In genomic region chr6:53815691-53816090, GRCm38 (mm10) we compare ENCODE assay signal across 21 mouse cellular contexts. TPM values are rescaled to one million over a fixed set of nuclear protein-coding genes. Genes with fewer than 3 reads are reported as not detected.
DNase-seq lines count a peak whose midpoint lies in the region; ATAC-seq and TF ChIP-seq lines count a peak whose summit lies in the region.
"Had no signal": no experiment of that assay in that cellular context is flagged by ENCODE, and none has a peak within 500 bp of the region (broad histone marks: within the 10 kb centered on the region; RNA-seq: fewer than 3 reads in every experiment).

No protein-coding gene starts in this region.

- 78% methylated on average over 7 of the region's 7 CpGs for WGBS in midbrain, postnatal 0 days
- 78% methylated on average over 7 of the region's 7 CpGs for WGBS in midbrain, embryonic 16.5 days
- WGBS in intestine, embryonic 15.5 days, result 41% methylated on average over 7 of the region's 7 CpGs
- WGBS in stomach, embryonic 16.5 days, result 48% methylated on average over 7 of the region's 7 CpGs

- no peak overlapping the region for H3K4me3 ChIP-seq in midbrain, postnatal 0 days (ENCODE audit: low read depth, low read length)
- no peak overlapping the region for H3K4me3 ChIP-seq in midbrain, embryonic 16.5 days (ENCODE audit: low read depth, low read length)
- H3K4me3 ChIP-seq in intestine, embryonic 15.5 days (replicated peaks), result no peak overlapping the region
- H3K4me3 ChIP-seq in stomach, embryonic 16.5 days (replicated peaks; ENCODE audit: low read length), result no peak overlapping the region
- H3K4me3 ChIP-seq: forebrain, embryonic 13.5 days; heart, embryonic 12.5 days; hindbrain, embryonic 15.5 days; neural tube, embryonic 12.5 days had no signal

- H3K4me2 ChIP-seq in midbrain, postnatal 0 days (ENCODE audit: low read depth, low read length, poor library complexity, severe bottlenecking), result 0 out of 2 replicates have a peak overlapping the region, but pooled peaks have one; percentile 12
- no peak overlapping the region for H3K4me2 ChIP-seq in midbrain, embryonic 16.5 days (ENCODE audit: low read length)
- no peak overlapping the region for H3K4me2 ChIP-seq in intestine, embryonic 15.5 days (replicated peaks)
- H3K4me2 ChIP-seq in stomach, embryonic 16.5 days (ENCODE audit: low read depth, low read length), result no peak overlapping the region
- H3K4me2 ChIP-seq: forebrain, embryonic 13.5 days; heart, embryonic 12.5 days; hindbrain, embryonic 15.5 days; neural tube, embryonic 12.5 days had no signal

- DNase-seq in kidney, postnatal 10 days, result peak; percentile 46
- no peak for DNase-seq in kidney, postnatal 36 days
- DNase-seq in midbrain, postnatal 0 days (ENCODE audit: low spot score), result no peak
- no peak for DNase-seq in layer of hippocampus, postnatal 14 days (ENCODE audit: low spot score in 2 of 2)
- DNase-seq in left cerebral cortex, adult 8-10 months (ENCODE audit: low spot score in 2 of 2), result no peak
- DNase-seq: cerebellum, adult 9-11 months; layer of hippocampus, postnatal 36 days; liver; lung, postnatal 10 days; right cerebral cortex, postnatal 25 days; thymus, postnatal 4 days had no signal

- TF ChIP-seq CTCF in midbrain, postnatal 0 days (IDR thresholded peaks at IDR 0.05), result no peak

- H3K9me3 ChIP-seq in midbrain, postnatal 0 days (ENCODE audit: low read length), result no peaks in the 10 kb centered on the region
- no peaks in the 10 kb centered on the region for H3K9me3 ChIP-seq in midbrain, embryonic 16.5 days (replicated peaks; ENCODE audit: control insufficient read depth, low read length, poor library complexity, severe bottlenecking)
- H3K9me3 ChIP-seq in intestine, embryonic 15.5 days, result no peaks in the 10 kb centered on the region
- H3K9me3 ChIP-seq in stomach, embryonic 16.5 days (replicated peaks; ENCODE audit: control insufficient read depth, low read length), result no peaks in the 10 kb centered on the region
- H3K9me3 ChIP-seq: forebrain, embryonic 13.5 days; heart, embryonic 12.5 days; hindbrain, embryonic 15.5 days; neural tube, embryonic 12.5 days had no signal

- no peak overlapping the region for H3K27ac ChIP-seq in midbrain, postnatal 0 days (ENCODE audit: low read depth, low read length)
- no peak overlapping the region for H3K27ac ChIP-seq in midbrain, embryonic 16.5 days (ENCODE audit: low read length)
- peak overlapping the region; percentile 60; the same call in 1 of the 2 replicates for H3K27ac ChIP-seq in intestine, embryonic 15.5 days
- peak overlapping the region; percentile 33; the same call in 1 of the 2 replicates for H3K27ac ChIP-seq in stomach, embryonic 16.5 days (ENCODE audit: low read length)
- H3K27ac ChIP-seq: forebrain, embryonic 13.5 days; hindbrain, embryonic 15.5 days; neural tube, embryonic 12.5 days had no signal

- H3K36me3 ChIP-seq in midbrain, postnatal 0 days (ENCODE audit: insufficient read depth, low read length), result no peaks in the 10 kb centered on the region
- H3K36me3 ChIP-seq in midbrain, embryonic 16.5 days (ENCODE audit: control insufficient read depth, insufficient read depth, low read length), result no peaks in the 10 kb centered on the region
- no peaks in the 10 kb centered on the region for H3K36me3 ChIP-seq in intestine, embryonic 15.5 days
- no peaks in the 10 kb centered on the region for H3K36me3 ChIP-seq in stomach, embryonic 16.5 days (ENCODE audit: control insufficient read depth, insufficient read depth, low read length)
- H3K36me3 ChIP-seq: G1E; heart, embryonic 12.5 days; hindbrain, embryonic 15.5 days; neural tube, embryonic 12.5 days had no signal

- no peak overlapping the region for H3K9ac ChIP-seq in midbrain, postnatal 0 days (replicated peaks; ENCODE audit: low read length, poor library complexity, severe bottlenecking)
- H3K9ac ChIP-seq in midbrain, embryonic 16.5 days (ENCODE audit: low read depth, low read length), result no peak overlapping the region
- H3K9ac ChIP-seq in intestine, embryonic 15.5 days, result no peak overlapping the region
- H3K9ac ChIP-seq in stomach, embryonic 16.5 days (ENCODE audit: low read length), result no peak overlapping the region
- H3K9ac ChIP-seq: forebrain, embryonic 13.5 days; heart, embryonic 12.5 days; hindbrain, embryonic 15.5 days; neural tube, embryonic 12.5 days had no signal

- no peak for ATAC-seq in midbrain, postnatal 0 days (ENCODE audit: low FRiP score)
- no peak for ATAC-seq in midbrain, embryonic 16.5 days
- no peak for ATAC-seq in intestine, embryonic 15.5 days
- ATAC-seq in stomach, embryonic 16.5 days (ENCODE audit: insufficient read depth, low FRiP score), result no peak
- ATAC-seq: CD4-positive, CD25-positive, alpha-beta regulatory T cell, adult 4 months; forebrain, embryonic 13.5 days had no signal

- H3K27me3 ChIP-seq in midbrain, postnatal 0 days (ENCODE audit: insufficient read depth, low read length), result peaks cover 18% of the 10 kb centered on the region
- H3K27me3 ChIP-seq in midbrain, embryonic 16.5 days (ENCODE audit: control insufficient read depth, insufficient read depth, low read depth, low read length), result peaks cover 10% of the 10 kb centered on the region
- peaks cover 32% of the 10 kb centered on the region for H3K27me3 ChIP-seq in intestine, embryonic 15.5 days (replicated peaks)
- H3K27me3 ChIP-seq in stomach, embryonic 16.5 days (ENCODE audit: control insufficient read depth, insufficient read depth, low read length), result no peaks in the 10 kb centered on the region

- peaks cover 7% of the 10 kb centered on the region; the same call in 1 of the 2 replicates for H3K4me1 ChIP-seq in midbrain, postnatal 0 days (ENCODE audit: insufficient read depth, low read length)
- peaks cover 24% of the 10 kb centered on the region for H3K4me1 ChIP-seq in midbrain, embryonic 16.5 days (ENCODE audit: control insufficient read depth, insufficient read depth, low read length)
- H3K4me1 ChIP-seq in intestine, embryonic 15.5 days (replicated peaks), result peaks cover 28% of the 10 kb centered on the region
- H3K4me1 ChIP-seq in stomach, embryonic 16.5 days (ENCODE audit: control insufficient read depth, insufficient read depth, low read length), result peaks cover 23% of the 10 kb centered on the region

RNA-seq across cellular contexts. Expression of gene Tril, which starts 4.9 kb away (rescaled TPM):
- total RNA-seq in midbrain, postnatal 0 days (2014; rRNA removed), result 48.4 and 55.6 TPM in 2 replicates
- polyA plus RNA-seq in midbrain, postnatal 0 days (2015; fragmentation: Nextera tagmentation; extraction: Ambion mirVana), result 25.9 and 26.7 TPM in 2 replicates
- 13.0 and 16.9 TPM in 2 replicates for polyA plus RNA-seq in midbrain, embryonic 16.5 days (2015; fragmentation: Nextera tagmentation; extraction: Ambion mirVana)
- 14.6 and 17.4 TPM in 2 replicates for polyA plus RNA-seq in intestine, embryonic 15.5 days (2015; fragmentation: Nextera tagmentation; extraction: Ambion mirVana)
- polyA plus RNA-seq in stomach, embryonic 16.5 days (2015; fragmentation: Nextera tagmentation; extraction: Ambion mirVana), result 18.3 and 19.6 TPM in 2 replicates
- 10 to 100 TPM; 56.2 to 58.3 TPM for total RNA-seq in layer of hippocampus, postnatal 14 days (2021)
- 10 to 100 TPM; 31.0 to 37.3 (median 34.4) TPM for total RNA-seq in left cerebral cortex, adult 8-10 months (2022)
- total RNA-seq: monocyte, adult 5-6 weeks had no signal
- polyA plus RNA-seq: CD4-positive, CD25-positive, alpha-beta regulatory T cell, adult 4 months; G1E had no signal

Comparison
In these comparisons a context has a peak if more than half of its experiments do, and no peak if none do; other contexts are left out.
1. H3K27ac ChIP-seq: peak in intestine, embryonic 15.5 days (single experiment) and stomach, embryonic 16.5 days (single experiment); none in midbrain, postnatal 0 days (single experiment) and midbrain, embryonic 16.5 days (single experiment).